Mouse (Mus musculus) heart, adult 2 months (tissue): ENCODE data around the gene Srgap1.
A peak's percentile ranks its signal among the peaks of the same experiment; 100 is the strongest.

ENCODE experiments used
- CTCF ChIP-seq: fragments of 200-600 bp; IDR thresholded peaks from 2 replicates; pipeline ENCODE4 v1.8.1; 2022; ENCODE audit warnings: antibody characterized with exemption, mild to moderate bottlenecking, moderate library complexity
- EP300 ChIP-seq: fragments of 200-500 bp; IDR thresholded peaks from 2 replicates; pipeline ENCODE4 v1.6.1; 2011; ENCODE audit warnings: low read depth, low read length, control low read depth; ENCODE audit not compliant: insufficient read depth
- POLR2A ChIP-seq: fragments of 200-500 bp; IDR thresholded peaks from 2 replicates; pipeline ENCODE4 v1.6.1; 2011; ENCODE audit warnings: mild to moderate bottlenecking, low read depth, low read length, control low read depth; ENCODE audit not compliant: insufficient read depth

DNA sequence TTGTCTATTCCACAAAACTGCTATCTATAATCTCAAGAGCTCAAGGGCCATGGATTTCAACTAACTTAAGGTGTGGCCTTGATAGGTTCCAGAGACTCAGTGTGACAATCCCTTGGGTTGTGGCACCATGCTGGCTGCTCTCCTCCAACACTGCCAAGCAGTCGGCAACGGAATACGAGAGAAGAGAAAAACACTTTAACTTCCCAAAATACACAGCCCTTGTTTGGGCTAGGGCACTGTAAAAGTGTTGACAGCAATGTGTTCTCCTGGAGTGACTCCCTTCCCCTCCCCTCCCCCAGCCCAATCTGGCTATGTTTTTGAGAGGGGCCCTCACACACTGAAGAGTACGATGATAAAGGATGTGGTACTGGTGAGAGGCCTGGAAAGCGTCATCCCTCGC lies 21.9 kb downstream of the Srgap1 start:
- TF ChIP-seq CTCF (no peak), POLR2A (no peak), EP300 (0 out of 2 replicates have a peak, but pooled peaks have one; percentile 18)
